Mouse (Mus musculus) inflammation-experienced regulatory T-cells, adult 6 months (primary cell): Measurements from ENCODE around the gene Gm7579. TPM values are rescaled to one million over a fixed set of nuclear protein-coding genes. Genes with fewer than 3 reads are reported as not detected.
"Not testable (repeated sequence)": the region's sequence is repeated elsewhere in the genome, so short reads cannot be mapped to it uniquely, and the experiment has no call there.

ENCODE experiments used
- ATAC-seq: one replicate; pipeline ENCODE4 v1.8.0; 2017
- polyA plus RNA-seq, 3 experiments: library from polyadenylated mRNA; unstranded; fragments of 100-300 nt; shearing (Covaris generic); gene quantifications; one replicate each; pipeline ENCODE4 v1.2.1; 2017

Gm7579 gene
- not detected for polyA plus RNA-seq

DNA sequence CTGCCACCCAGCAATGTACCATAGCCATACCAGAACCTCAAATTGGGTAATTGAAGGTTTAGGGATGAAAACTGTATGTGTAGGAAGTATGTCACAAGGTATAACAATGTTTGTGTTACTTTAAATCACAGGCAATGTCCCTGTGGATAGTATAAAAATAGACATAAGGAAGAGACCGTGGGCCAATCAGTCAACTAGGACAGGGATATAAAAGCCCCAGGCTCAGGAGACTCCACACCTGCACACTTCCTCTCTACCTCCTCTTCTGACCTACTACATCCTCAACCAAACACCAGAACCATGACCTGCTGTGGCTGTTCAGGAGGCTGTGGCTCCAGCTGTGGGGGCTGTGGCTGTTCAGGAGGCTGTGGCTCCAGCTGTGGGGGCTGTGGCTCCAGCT, at the start of gene Gm7579:
Gm7579 (plus strand) TSS at position 301 of the 400 bp plus-strand sequence.
- no peak for ATAC-seq

- ATAC-seq = not testable (repeated sequence)
These were observed 46.0 kb upstream of the Gm7579 start, which contains the start of gene Gm4553 for GRCm38 (mm10) chr7:142165639-142166038. Gene Gm4553, minus strand, starts transcription at chr7:142165739.

DNA sequence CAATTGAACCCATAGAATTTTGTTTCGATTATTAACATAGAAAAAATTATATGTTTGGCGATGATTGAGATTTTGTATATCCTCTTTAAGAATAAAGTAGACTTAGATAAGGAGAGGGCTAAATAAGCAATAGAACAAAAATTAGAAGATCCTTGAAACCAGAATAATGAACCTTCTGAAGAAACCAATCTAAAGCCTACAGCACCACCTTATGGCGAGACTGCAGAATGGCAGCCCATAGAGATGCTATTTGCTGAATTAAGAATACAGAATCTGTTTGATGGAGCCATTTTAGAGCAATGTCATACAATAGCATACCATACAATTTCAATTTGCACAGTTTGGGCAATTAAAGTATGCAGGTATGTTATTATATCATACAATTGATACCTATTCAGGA, 41.8 kb upstream of the Gm7579 start:
- no peak for ATAC-seq

- ATAC-seq = not testable (repeated sequence)
These were observed 35.8 kb upstream of the Gm7579 start, which contains the start of gene Krtap5-2 for GRCm38 (mm10) chr7:142175905-142176304. Gene Krtap5-2, minus strand, starts transcription at chr7:142176005.

DNA sequence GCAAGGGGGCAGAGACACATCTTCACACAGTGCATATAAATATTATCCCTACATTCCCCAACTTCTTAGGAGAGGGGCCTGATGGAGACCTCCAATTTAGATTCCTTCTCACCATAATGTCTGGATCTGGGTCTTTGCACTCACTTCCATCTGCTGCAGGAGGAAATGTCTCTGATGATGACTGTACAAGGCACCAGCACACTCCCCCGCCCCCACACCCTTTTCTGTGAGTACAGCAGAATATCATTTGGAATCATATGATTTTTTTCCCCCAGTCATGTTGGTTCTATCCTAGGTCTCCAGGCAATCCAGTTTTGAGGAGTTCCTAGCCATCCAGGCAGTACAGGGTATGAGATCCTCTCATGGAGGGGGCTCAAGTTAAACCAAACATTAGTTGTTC, 33.0 kb upstream of the Gm7579 start:
- ATAC-seq = no peak

- no peak for ATAC-seq
These were observed 30.6 kb upstream of the Gm7579 start for GRCm38 (mm10) chr7:142181021-142181420.

GRCm38 (mm10) chr7:142188156-142188555, 23.5 kb upstream of the Gm7579 start:
- no peak for ATAC-seq

DNA sequence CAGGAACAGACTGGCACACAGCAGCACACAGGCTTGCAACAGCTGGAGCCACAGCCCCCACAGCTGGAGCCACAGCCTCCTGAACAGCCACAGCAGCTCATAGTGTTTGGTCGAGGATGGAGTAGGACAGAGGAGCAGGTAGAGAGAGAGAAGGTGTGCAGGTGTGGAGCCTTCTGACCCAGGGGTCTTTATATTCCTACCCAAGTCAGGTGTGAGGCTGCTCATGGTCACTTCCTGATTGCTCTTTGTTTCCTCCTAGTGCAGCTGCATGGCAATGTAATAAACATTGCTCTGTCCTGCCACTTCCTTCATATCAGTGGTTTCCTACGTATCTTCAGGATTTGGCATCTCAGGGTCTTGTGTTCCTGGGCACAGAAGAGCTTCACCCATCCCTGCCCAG, 21.4 kb upstream of the Gm7579 start, which contains the start of gene Gm10153:
Gm10153 (minus strand) TSS at position 101 of the 400 bp plus-strand sequence.
- no peak for ATAC-seq

DNA sequence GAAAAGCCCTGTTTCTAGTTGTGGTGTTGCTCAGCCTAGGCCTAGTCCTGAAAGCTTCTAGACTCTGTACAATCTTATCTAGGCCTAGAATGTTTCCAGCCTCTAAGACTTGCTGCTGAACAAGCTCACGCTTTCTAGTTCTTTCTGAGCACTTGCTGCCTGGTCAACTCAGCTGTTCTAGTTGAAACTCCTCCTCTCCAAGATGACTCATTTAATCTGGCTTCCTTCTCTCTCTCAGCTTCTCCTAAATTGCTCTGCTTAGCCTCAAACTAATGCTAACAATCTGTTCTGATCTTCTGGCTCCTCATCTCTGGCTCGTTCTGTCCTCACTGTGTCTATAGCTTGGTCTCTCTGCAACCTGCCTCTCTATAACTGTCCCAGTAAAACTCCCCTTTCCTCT, 12.9 kb upstream of the Gm7579 start:
- no peak for ATAC-seq

- ATAC-seq = no peak
These were observed 10.6 kb upstream of the Gm7579 start, which contains the start of gene Krtap5-3 for GRCm38 (mm10) chr7:142201064-142201463. Gene Krtap5-3, plus strand, starts transcription at chr7:142201364.

DNA sequence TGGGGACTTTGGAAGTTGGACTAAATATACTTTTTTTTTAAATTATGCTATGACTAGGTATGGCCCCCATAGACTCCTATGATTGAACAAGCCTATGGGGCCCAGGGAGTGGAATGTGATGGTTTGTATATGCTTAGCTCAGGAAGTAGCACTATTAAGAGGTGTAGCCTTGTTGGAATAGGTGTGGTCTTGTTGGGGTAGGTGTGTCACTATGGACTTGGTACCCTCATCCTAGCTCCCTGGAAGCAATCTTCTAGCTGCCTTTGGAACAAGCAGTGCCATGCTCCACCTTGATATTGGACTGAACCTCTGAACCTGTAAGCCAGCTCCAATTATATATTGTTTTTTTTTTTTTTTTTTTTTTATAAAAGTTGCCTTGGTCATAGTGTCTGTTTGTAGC, 6.2 kb upstream of the Gm7579 start:
- ATAC-seq = no peak

DNA sequence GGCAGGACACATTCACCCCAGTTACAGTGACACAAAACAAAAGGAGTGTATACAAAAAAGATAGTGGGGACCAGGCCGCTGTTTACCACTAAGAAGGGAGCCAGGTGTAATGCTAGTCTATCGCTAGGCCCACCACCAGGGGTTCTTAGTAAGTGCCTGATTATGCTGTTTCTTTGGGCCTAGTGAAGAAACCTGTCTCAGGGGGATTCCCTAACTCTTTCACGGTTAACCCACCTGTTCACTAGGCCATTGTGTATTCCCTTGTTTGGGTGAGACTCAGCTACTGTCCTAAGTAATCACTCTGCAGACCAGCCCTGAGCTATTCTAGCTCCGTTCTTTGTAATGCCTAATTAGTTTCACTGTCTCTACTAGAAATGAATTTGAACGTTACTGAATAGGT, 4.8 kb upstream of the Gm7579 start:
- not testable (repeated sequence) for ATAC-seq

DNA sequence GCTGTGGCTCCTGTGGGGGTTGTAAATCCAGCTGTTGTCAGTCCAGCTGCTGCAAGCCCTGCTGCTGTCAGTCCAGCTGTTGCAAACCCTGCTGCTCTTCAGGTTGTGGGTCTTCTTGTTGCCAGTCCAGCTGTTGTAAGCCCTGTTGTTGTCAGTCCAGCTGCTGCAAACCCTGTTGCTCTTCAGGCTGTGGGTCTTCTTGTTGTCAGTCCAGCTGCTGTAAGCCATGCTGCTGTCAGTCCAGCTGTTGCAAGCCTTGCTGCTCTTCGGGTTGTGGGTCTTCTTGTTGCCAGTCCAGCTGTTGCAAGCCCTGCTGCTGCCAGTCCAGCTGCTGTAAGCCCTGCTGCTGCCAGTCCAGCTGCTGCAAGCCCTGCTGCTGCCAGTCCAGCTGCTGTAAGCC, 477 bp downstream of the Gm7579 start:
- ATAC-seq = not testable (repeated sequence)

GRCm38 (mm10) chr7:142224518-142224917, 12.9 kb downstream of the Gm7579 start:
- no peak for ATAC-seq

DNA sequence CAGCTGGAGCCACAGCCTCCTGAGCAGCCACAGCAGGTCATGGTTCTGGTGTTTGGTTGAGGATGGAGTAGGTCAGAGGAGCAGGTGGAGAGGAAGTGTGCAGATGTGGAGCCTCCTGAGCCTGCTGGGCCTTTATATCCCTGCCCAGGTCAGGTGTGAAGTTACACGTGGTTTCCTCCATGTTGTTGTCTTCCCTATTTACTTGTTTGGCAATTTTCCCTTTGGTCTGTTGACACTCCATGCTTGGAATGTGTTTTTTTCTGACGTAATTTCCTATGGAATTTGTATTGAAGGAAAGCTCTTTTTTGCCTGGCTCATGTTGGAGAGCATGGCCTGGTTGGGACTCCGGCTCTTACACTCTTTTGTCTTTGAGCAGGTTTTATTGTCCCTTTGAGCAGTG, 18.2 kb downstream of the Gm7579 start, which contains the start of gene Krtap5-5:
Krtap5-5 (minus strand) TSS at position 101 of the 400 bp plus-strand sequence.
- ATAC-seq = not testable (repeated sequence)

GRCm38 (mm10) chr7:142231540-142231939, 19.9 kb downstream of the Gm7579 start:
- no peak for ATAC-seq

DNA sequence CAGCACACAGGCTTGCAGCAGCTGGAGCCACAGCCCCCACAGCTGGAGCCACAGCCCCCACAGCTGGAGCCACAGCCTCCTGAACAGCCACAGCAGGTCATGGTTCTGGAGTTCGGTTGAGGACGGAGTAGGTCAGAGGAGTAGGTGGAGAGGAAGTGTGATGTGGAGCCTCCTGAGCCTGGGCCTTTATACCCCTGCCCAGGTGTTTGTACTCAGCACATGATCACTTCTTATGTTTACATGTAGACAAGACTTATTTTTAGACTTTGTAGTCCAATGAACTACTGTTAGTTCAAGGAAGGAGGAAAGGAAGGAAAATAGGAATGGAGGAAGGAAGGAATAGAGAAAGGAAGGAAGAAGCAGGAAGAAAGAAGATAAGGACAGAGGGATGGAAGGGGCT, 29.3 kb downstream of the Gm7579 start, which contains the start of gene Gm40460:
Gm40460 (minus strand) TSS at position 101 of the 400 bp plus-strand sequence.
- ATAC-seq = no peak

- ATAC-seq = no peak
These were observed 38.2 kb downstream of the Gm7579 start for GRCm38 (mm10) chr7:142249824-142250223.

DNA sequence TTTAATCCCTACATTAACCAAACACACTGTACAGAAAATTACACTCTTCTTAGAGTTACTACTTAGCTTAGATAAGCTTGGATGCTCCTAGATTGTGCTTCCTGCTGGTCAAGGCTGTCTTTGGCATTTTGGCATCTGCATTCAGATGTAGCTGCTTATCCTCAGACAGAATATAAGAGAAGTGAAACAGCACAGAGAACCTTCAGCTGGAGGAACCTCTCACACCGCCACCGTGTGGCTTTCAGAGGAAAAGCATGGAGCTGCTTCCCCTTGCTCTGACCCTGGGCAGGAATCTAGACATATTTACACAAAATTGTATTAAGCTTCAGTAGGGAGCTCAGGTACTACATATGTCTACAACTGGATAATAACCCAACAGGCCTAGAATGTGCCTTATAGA, 43.9 kb downstream of the Gm7579 start:
- ATAC-seq = no peak

- ATAC-seq = not testable (repeated sequence)
These were observed 46.6 kb downstream of the Gm7579 start, which contains the start of gene Gm2431 for GRCm38 (mm10) chr7:142258254-142258653. Gene Gm2431, minus strand, starts transcription at chr7:142258354.
